Mouse (Mus musculus): ENCODE measurements at regions not wholly inside any gene's neighbourhood (a gene's known extent, or its start where the extent isn't known, plus 50 kb on each side); places are given as distances from the start of the nearest gene placed in this dataset.

DNA sequence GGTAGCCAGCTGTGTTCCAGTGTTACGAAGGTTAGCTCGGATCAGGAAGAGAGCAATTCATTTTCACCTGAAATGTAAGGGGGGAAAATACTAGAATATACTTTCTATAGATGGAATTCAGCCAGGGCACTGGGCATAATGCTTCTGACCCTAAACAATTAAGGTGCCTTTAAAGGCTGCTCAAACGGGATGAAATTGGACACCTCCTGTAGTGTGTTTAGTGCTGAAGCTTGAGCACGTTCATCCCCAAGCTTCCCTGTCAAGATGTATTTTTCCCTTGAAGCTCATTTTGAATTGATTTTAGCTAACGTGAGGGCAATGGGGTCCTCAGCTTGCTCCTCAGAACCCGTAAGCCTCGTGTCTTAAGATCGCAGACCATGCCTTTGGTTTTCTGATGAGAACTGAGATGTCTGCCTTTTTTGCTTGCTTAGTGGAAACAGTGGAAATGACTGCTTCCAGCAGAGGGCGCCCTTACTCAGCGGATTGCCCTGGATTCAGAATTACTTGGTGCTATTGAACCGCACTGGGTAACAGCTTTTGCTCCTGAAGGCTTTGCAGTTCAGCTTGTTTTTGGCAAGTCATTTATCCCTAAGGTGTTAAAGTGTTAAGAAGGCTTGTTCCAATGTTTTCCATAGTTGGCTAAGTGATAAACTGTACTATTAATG is 74.6 kb upstream of the Fermt1 start:
- Histone ChIP-seq H3K27me3 (no peaks in the 10 kb centered on the region), H3K4me2 (peak overlapping the region; percentile 45), H3K36me3 (no peaks in the 10 kb centered on the region), H3K4me3 (no peak overlapping the region), H3K9me3 (no peaks in the 10 kb centered on the region), H3K9ac (no peak overlapping the region), H3K4me1 (replicated peaks) (no peaks in the 10 kb centered on the region), H3K27ac (no peak overlapping the region)
- 27% methylated on average over 11 of the region's 11 CpGs for WGBS
- ATAC-seq (ENCODE audit: low FRiP score) = peak; percentile 85

DNA sequence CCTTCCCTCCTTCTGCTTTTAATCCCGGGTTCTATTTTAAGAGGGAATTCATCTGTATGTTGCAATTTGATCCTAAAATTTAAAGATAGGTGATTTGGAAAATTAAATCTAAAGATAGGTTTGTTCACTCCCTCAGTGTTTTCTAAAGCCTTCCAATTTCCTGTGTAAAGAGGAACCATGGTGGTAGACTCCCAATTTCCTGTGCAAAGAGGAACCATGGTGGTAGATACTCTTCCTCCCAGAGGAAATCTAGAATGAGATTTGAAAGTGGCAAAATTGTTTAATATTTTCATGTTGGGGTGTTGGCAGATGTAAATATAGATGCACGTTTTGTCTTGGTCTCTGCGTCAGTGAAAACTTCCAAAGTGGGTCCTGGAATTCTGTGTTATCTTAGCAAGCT is 75.5 kb upstream of the Fermt1 start:
- H3K9me3 ChIP-seq = no peaks in the 10 kb centered on the region
- H3K4me3 ChIP-seq = no peak overlapping the region
- H3K9ac ChIP-seq = no peak overlapping the region
- H3K27me3 ChIP-seq = no peaks in the 10 kb centered on the region
- no peaks in the 10 kb centered on the region for H3K36me3 ChIP-seq
- no peaks in the 10 kb centered on the region for H3K4me1 ChIP-seq (replicated peaks)
- H3K27ac ChIP-seq = no peak overlapping the region
- no peak overlapping the region for H3K4me2 ChIP-seq
- WGBS = 94% methylated on average over 3 of the region's 3 CpGs
- ATAC-seq (ENCODE audit: low FRiP score) = no peak

DNA sequence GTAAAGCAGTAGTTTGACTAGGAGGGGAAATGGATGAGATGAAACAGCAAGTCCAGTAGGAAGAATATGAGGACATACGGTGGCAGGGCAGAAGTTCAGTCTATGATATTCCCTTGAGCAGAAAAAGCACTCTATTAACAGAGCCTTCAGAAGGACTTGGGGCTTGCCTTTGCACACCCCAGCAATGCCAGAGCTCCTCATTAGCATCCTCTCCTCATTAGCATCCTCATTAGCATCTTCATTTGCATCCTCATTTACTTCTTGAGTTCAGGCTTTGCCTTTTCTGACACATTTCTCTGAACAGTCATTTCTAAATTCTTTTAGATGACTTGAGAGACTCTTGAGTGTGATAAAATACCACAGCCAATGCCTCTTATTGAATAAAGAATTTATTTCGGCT is 81.3 kb upstream of the Fermt1 start:
- Histone ChIP-seq H3K9me3 (no peaks in the 10 kb centered on the region), H3K27ac (no peak overlapping the region), H3K36me3 (no peaks in the 10 kb centered on the region), H3K4me1 (replicated peaks) (no peaks in the 10 kb centered on the region), H3K4me3 (no peak overlapping the region), H3K27me3 (no peaks in the 10 kb centered on the region), H3K4me2 (no peak overlapping the region), H3K9ac (no peak overlapping the region)
- WGBS = 87% methylated on average over 2 of the region's 2 CpGs
- no peak for ATAC-seq (ENCODE audit: low FRiP score)

DNA sequence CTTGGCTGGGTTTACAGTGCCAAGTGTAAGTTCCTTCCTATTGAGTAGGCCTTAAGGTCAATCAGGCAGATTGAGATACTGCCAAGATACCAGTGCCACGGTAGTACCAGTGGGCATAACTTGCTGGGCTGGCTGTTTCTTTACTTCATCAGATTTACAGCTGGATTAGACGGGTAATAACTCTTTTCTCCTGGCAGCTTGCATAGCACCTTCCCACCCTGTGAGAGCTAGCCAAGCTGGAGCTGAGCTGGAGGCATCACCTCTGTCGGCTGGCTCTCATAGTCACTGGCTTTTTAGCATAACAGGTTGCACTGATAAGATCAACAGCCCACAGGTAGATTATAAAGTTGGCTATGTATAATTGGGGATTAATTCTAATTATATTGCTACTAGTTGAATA is 89.7 kb upstream of the Fermt1 start:
- Histone ChIP-seq H3K27ac (no peak overlapping the region), H3K36me3 (no peaks in the 10 kb centered on the region), H3K4me2 (no peak overlapping the region), H3K9ac (no peak overlapping the region), H3K4me1 (replicated peaks) (no peaks in the 10 kb centered on the region), H3K9me3 (no peaks in the 10 kb centered on the region), H3K4me3 (no peak overlapping the region), H3K27me3 (no peaks in the 10 kb centered on the region)
- WGBS = 91% methylated on average over 3 of the region's 3 CpGs
- ATAC-seq (ENCODE audit: low FRiP score) = no peak

DNA sequence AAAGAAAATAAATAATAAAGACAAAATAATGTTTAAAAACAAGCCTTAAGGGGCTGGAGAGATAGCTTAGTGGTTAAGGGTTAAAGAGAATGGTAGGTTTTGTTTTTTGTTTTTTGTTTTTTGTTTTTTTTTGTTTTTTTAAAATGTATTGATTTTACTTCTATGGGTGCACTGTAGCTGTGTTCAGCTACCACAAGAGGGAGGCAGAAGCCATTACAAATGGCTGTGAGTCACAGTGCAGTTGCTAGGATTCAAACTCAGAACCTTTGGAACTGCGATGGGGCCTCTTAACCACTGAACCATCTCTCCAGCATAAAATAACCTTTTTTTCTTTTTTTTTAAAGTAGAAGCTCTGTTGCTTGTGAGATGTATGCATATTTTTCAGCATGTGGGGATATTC is 95.0 kb upstream of the Fermt1 start:
- Histone ChIP-seq H3K9ac (no peak overlapping the region), H3K4me2 (no peak overlapping the region), H3K27me3 (no peaks in the 10 kb centered on the region), H3K27ac (no peak overlapping the region), H3K9me3 (no peaks in the 10 kb centered on the region), H3K4me1 (replicated peaks) (no peaks in the 10 kb centered on the region), H3K36me3 (no peaks in the 10 kb centered on the region), H3K4me3 (no peak overlapping the region)
- ATAC-seq (ENCODE audit: low FRiP score) = no peak
- WGBS = 90% methylated on average over 1 of the region's 1 CpGs

DNA sequence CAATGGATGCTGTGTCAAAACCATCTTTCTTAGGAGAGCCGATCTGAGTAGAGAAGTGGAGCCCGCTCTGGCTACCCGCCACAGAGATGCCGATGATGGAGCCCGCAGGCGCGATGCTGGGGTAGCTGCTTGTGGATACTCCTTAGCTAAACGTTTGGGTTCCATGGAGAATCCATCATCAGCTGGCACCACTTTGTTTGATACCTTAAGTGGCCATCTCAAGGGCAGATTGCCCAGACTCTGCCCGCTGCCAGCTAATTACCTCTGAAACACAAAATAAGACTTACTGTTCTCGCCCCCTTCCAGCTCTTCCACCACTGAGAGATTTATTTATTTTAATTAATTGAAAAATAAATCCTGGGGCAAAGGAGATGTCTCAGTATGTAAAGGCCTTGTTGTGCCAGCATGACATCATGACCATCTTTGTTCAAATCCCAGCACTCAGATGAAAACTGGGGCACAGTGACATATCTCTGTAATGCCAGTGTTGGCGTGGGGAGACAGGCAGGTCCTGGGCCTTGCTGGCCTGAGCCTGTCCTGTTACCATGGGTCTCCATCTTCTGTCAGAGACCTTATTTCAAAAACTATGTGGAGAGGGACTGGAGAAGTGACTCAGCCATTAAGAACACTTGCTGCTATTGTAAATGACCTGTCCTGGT is 132.1 kb upstream of the Fermt1 start:
- no peaks in the 10 kb centered on the region for H3K4me1 ChIP-seq (replicated peaks)
- no peak for ATAC-seq (ENCODE audit: low FRiP score)
- H3K9ac ChIP-seq = no peak overlapping the region
- H3K4me3 ChIP-seq = no peak overlapping the region
- H3K27me3 ChIP-seq = no peaks in the 10 kb centered on the region
- H3K36me3 ChIP-seq = no peaks in the 10 kb centered on the region
- H3K9me3 ChIP-seq = no peaks in the 10 kb centered on the region
- 88% methylated on average over 11 of the region's 11 CpGs for WGBS
- H3K27ac ChIP-seq = no peak overlapping the region
- no peak overlapping the region for H3K4me2 ChIP-seq

DNA sequence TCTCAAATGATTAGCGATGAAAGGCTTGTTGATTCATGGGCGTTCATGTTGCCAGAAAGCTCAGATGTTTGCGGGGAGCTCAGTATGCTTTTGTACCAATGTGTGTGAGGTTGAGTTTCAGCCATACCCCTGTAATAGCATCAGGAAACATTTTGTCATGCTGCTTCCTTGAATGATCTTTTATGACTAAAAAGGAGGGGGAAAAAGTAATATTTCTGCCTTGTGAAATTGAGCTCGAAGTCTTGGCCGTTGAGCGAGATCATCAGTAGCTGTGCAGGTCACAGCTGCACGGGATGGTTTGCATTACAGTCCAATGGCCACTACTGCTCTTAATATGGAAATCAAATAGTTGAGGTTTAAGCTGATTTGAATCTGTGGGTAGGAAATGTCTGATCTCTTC is 145.3 kb upstream of the Fermt1 start:
- no peak overlapping the region for H3K4me2 ChIP-seq
- H3K9me3 ChIP-seq = no peaks in the 10 kb centered on the region
- no peaks in the 10 kb centered on the region for H3K27me3 ChIP-seq
- no peaks in the 10 kb centered on the region for H3K36me3 ChIP-seq
- H3K9ac ChIP-seq = no peak overlapping the region
- no peaks in the 10 kb centered on the region for H3K4me1 ChIP-seq (replicated peaks)
- no peak overlapping the region for H3K4me3 ChIP-seq
- ATAC-seq (ENCODE audit: low FRiP score) = no peak
- 89% methylated on average over 7 of the region's 7 CpGs for WGBS
- no peak overlapping the region for H3K27ac ChIP-seq

DNA sequence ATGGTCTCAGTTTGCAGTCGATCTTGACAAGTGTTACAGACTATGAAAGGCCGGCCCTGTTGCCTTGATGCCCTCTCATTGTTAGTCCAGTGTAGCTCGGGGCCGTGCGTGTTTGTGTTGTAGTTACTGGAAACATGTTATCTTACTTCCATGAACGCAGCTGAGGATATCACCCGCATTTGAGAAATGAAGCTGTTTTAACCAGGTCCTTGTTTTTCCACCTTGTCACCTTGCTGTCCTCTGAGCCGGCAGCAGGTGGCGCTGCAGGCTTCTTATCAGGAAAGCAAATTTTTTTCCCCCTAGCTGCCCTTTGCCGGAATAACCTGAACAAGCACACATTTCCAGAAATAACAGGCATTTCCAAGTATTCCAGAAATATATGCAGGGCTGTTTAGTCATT is 167.9 kb upstream of the Fermt1 start:
- Histone ChIP-seq H3K27ac (no peak overlapping the region), H3K4me1 (replicated peaks) (no peaks in the 10 kb centered on the region), H3K9me3 (no peaks in the 10 kb centered on the region), H3K27me3 (no peaks in the 10 kb centered on the region), H3K36me3 (no peaks in the 10 kb centered on the region), H3K9ac (no peak overlapping the region), H3K4me2 (no peak overlapping the region), H3K4me3 (no peak overlapping the region)
- 0 out of 2 replicates have a peak, but pooled peaks have one; percentile 43 for ATAC-seq (ENCODE audit: low FRiP score)
- 27% methylated on average over 10 of the region's 10 CpGs for WGBS

DNA sequence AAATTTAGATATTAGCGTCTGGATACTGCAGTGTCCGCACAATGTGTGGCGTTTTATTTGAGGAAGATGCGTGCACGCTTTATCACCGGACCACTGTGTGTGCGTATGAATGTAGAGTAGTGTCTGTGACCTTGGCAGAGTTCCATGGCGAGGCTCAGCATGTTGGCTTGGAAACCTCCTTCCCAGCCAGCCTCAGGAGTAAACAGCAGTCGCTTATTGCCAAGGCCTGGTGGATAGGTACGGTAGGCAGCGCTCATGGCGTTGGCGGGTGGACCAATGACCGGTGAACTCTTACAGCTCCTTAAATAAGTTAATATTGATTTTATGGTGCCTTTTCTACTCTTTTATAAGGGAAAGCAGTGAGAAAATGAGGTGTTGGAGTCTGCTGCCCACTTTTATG is 172.9 kb upstream of the Fermt1 start:
- H3K9ac ChIP-seq = no peak overlapping the region
- H3K36me3 ChIP-seq = no peaks in the 10 kb centered on the region
- no peaks in the 10 kb centered on the region for H3K9me3 ChIP-seq
- H3K27ac ChIP-seq = no peak overlapping the region
- no peak overlapping the region for H3K4me3 ChIP-seq
- no peaks in the 10 kb centered on the region for H3K4me1 ChIP-seq (replicated peaks)
- no peaks in the 10 kb centered on the region for H3K27me3 ChIP-seq
- WGBS = 93% methylated on average over 14 of the region's 14 CpGs
- no peak overlapping the region for H3K4me2 ChIP-seq
- no peak for ATAC-seq (ENCODE audit: low FRiP score)

DNA sequence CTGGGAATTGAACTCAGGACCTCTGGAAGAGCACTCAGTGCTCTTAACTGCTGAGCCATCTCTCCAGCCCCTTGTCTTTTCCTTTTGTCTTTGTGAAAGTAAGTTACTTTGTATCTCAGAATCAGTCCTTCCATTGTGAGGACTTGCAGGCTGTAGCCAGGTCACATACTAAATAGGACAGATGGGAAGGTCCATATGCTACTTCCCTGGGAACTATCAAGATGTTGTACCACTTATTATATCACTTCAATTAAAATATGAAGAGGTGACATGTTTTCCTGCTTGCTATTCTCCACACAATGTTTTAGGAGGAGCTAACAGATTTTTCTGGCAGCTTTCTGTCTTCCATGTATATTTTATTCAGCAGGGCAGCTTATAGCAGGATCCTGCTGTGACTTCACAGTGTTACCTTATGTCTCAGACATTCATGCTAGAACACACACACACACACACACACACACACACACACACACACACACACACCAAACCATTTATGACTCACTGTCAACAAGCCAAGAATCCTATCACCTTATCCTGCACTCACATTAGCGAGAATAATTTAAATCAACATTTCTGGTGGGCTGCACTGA is 179.6 kb upstream of the Fermt1 start:
- Histone ChIP-seq H3K36me3 (no peaks in the 10 kb centered on the region), H3K27me3 (no peaks in the 10 kb centered on the region), H3K4me1 (replicated peaks) (no peaks in the 10 kb centered on the region), H3K4me2 (no peak overlapping the region), H3K9ac (no peak overlapping the region), H3K9me3 (no peaks in the 10 kb centered on the region), H3K27ac (no peak overlapping the region), H3K4me3 (no peak overlapping the region)
- no peak for ATAC-seq (ENCODE audit: low FRiP score)
- WGBS = 94% methylated on average over 1 of the region's 1 CpGs

DNA sequence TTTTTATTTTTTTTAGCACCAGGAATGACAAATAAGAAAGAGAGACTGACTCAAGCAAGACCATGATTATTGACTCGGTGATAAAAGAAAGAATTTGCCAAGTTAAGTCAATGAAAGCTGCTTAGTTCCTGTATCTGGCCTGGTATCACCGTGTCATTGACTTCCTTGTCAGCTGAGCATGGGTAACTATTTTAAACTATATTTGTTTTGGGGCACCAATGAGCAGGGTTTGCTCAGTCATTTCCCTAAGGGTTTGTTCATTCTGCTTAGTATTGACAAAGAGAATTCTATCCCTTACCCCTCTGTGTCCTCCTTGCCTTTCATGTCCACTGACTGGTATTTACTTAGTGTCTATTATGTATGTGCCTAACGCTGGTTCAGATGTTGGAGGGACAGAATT is 189.2 kb upstream of the Fermt1 start:
- H3K27me3 ChIP-seq = no peaks in the 10 kb centered on the region
- no peaks in the 10 kb centered on the region for H3K4me1 ChIP-seq (replicated peaks)
- WGBS = 70% methylated on average over 3 of the region's 3 CpGs
- H3K27ac ChIP-seq = no peak overlapping the region
- no peaks in the 10 kb centered on the region for H3K9me3 ChIP-seq
- ATAC-seq (ENCODE audit: low FRiP score) = no peak
- no peaks in the 10 kb centered on the region for H3K36me3 ChIP-seq
- H3K4me3 ChIP-seq = no peak overlapping the region
- no peak overlapping the region for H3K4me2 ChIP-seq
- H3K9ac ChIP-seq = no peak overlapping the region

DNA sequence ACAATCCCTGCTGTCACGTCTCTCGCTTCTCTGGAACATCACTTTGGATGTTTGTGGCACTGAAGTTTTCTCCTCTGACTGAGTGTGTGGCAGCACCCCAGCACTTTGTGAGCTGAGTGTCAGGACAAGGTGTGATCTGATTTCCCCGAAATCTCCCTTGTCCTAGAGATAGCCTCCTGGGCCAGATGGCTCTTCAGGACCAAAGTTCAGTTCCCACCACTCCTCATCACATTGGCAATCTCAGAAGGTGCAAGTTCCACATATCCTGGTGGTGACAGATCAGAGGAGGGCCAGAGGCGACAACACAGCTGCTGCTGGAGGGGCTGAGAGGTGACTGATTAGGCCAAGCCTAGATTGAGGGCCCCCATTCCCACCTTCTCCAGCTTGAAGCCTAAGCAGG is 193.2 kb upstream of the Fermt1 start:
- Histone ChIP-seq H3K4me3 (no peak overlapping the region), H3K27me3 (no peaks in the 10 kb centered on the region), H3K9ac (no peak overlapping the region), H3K4me2 (no peak overlapping the region), H3K27ac (no peak overlapping the region), H3K9me3 (no peaks in the 10 kb centered on the region), H3K4me1 (replicated peaks) (no peaks in the 10 kb centered on the region), H3K36me3 (no peaks in the 10 kb centered on the region)
- 88% methylated on average over 4 of the region's 4 CpGs for WGBS
- ATAC-seq (ENCODE audit: low FRiP score) = no peak
